Mouse (Mus musculus) c-Kit-positive CD71-positive TER-119-positive erythroid progenitor cells, embryonic 14.5 days (primary cell): Measurements from ENCODE around the gene Icos.

Experiments
- DNase-seq: peaks from one replicate; pipeline ENCODE4 v3.0.0-alpha.2; 2013; ENCODE audit warnings: low spot score

The Icos gene

DNA sequence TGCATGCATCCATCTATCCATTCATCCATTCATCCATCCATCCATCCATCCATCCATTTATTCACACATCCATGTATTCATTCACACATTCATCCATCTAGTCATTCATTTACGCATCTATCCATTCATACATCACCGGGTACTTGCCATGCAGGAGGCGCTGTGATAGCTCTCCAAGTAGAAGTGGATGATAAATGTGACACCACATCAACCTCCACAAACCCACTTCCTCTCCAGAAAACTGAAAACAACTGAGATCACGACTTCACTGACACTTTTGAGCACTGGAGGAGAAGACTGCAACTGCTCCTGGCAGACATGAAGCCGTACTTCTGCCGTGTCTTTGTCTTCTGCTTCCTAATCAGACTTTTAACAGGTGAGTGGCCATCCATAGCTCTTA lies at the start of gene Icos:
Gene Icos (plus strand): TSS at position 287 of the 400 bp plus-strand sequence.
- DNase-seq, result no peak

DNA sequence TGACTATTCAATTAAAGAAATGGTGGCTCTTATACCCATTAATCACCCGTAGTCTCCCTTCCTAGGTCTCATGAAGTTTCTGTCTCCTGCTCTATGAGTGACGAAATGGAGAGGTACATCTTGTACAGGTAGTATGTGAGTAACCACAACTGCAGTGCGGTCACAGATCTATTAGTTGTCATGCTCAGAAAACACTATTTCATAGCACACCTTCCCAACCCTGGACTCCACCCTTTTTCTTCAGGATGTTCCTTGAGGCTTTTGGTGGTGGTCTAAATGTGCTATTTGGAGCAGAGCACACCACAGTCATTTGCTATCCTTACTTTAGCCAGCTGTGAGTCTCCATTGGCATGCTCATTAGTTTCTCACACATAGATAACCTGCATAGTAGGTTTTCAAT lies 48.7 kb upstream of the Icos start:
- DNase-seq, result no peak

DNA sequence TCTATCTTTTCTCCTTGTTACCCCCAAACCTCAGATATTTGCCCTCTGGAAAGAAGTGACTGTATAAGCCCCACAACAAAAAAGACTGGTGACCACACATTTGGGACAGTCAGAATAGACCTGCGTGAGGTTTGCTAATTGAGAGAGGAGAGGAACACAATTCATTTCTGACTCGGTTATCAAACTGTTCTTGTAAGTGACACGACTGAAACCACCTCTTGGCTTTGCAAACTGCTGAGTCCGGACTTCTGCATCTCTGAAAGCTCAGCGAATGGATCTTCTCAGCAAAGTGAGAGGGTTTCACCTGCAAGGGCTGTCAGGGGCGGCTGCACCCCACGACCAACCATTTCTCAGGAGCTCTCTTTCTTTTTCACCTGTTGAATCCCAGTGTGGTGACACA lies 47.3 kb upstream of the Icos start:
- no peak for DNase-seq

DNA sequence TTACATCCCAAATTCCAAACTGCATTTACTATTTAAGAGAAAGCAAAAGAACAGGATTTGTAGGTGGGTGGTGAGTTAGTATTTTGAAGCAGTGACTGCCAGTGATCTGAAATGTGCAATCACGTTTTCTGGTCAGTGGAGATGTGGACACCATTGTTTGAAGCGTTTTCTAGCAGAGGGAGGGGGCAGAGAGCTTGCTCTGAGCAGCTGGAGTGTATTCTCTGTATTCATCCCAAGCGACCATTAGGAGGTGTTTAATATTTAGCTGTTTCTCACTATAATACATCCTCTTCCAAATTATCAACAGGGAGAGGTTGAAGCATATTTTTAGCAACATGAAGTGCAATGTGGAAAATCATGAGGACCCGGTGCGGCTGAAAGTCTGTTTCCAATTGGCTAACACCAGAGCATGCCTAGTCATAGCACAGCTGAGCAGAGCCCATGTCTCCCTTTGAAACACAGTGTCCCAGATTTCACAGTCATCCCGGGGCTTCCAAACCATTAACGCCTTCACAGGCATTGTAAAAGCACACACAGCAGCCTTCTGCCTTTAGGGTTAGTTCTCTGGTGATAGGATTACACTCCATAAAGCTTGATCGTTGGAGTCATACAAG lies 41.7 kb upstream of the Icos start:
- no peak for DNase-seq

DNA sequence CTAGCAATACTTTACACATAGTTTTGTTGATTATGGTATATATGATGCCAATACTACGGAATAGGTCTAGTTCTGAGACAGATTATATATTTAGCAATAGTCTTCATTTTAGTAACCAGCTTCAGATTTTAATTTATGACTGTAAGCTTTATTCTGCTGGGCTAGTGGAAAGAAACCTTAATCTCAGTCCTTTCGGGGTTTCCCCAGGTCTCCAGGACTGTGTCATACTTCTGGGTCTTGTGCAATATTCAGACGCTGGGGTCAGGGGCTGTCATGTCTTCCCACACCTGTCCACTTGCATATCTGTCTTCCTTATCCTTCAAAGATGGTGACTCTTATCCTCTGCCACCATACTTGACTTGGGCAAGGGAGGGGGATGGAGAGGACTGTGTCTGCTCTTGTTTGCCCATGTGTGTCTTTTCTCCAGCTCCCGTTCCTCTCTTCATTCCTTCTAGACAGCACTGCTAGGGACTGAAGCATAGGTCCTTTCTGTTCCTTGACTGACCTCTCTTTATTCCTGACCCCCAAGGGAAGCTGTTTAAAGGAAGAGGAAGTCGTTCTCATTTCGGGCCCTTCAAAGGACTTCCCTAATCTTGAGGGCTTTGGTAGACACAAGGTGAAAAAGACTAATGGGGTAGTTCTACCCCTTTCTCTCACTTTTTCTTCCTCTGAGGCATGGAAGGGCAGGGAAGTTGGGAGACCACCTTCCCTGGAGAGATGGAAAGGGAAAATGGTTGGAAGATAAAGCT lies 40.6 kb upstream of the Icos start:
- DNase-seq, result no peak

DNA sequence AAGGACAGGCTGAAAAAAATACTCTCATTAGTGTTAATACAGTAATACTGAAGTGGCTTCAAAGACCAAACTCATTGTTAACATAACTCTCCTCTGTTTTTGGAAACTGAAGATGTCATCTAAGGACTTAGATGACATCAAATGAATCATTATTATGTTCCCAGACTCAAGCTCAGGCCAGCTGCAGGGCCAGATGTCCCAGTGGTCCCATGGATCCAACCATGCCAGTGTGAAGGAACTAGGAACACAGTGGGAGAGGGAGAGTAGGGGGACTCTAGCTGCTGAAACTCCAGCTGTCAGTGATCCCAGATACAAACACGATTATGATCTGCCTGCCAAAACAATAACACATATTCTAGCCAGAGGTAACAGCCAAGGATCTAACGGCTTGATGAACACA lies 39.5 kb upstream of the Icos start:
- no peak for DNase-seq

DNA sequence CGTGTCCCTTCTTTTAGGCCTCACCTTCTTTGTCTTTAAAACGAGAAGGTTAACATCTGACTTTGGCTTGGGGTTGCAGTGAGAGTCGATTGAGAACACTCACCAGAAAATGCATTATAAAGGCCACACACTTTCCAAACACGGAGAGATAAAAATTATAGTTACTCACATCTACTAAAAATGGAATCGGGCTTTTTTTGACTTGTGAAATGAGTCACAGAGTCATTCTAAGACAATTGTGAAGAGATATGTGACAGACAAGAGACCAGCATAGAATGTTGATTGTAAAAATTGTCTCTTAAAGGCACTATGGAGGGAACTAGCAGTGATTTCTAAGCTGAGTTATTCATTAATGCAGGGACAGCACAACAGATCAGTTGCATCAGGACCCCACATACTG lies 38.8 kb upstream of the Icos start:
- no peak for DNase-seq

DNA sequence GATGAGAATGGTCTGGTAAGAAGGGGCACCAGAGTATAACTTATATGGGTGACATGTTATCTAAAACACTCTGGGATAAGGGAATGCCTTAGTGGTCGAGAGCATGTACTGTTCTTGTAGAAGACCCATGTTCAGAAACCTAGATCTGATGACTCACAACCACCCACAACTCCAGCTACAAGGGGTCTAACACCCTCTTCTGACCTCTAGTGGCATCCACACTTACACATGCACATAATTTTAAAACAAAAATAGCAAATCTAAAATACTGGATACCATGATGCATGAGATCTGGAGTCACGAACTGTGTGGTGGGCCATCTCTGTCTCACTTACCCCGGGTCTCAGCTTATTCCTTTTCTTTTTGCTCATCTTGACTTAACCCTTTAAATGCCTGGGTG lies 37.7 kb upstream of the Icos start:
- no peak for DNase-seq

DNA sequence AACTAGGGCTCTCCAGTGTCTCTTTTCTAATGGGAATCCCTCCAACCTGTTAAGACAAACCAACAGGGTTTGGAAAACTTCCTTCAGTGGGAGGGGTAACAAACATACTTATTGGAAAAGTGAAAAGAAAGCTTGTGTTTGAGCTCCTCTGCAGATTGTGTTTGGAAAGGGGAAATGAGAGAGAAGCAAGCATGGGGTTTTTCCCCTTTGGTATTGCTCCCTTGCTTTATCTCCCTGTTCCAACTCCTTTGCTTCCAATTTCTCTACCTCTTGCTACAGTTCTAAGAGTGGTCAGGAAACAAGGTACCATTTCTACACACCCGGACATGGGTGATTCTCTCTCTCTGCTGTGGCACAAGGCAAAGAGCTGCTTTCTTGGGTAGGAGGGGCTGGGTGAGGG lies 37.1 kb upstream of the Icos start:
- no peak for DNase-seq

DNA sequence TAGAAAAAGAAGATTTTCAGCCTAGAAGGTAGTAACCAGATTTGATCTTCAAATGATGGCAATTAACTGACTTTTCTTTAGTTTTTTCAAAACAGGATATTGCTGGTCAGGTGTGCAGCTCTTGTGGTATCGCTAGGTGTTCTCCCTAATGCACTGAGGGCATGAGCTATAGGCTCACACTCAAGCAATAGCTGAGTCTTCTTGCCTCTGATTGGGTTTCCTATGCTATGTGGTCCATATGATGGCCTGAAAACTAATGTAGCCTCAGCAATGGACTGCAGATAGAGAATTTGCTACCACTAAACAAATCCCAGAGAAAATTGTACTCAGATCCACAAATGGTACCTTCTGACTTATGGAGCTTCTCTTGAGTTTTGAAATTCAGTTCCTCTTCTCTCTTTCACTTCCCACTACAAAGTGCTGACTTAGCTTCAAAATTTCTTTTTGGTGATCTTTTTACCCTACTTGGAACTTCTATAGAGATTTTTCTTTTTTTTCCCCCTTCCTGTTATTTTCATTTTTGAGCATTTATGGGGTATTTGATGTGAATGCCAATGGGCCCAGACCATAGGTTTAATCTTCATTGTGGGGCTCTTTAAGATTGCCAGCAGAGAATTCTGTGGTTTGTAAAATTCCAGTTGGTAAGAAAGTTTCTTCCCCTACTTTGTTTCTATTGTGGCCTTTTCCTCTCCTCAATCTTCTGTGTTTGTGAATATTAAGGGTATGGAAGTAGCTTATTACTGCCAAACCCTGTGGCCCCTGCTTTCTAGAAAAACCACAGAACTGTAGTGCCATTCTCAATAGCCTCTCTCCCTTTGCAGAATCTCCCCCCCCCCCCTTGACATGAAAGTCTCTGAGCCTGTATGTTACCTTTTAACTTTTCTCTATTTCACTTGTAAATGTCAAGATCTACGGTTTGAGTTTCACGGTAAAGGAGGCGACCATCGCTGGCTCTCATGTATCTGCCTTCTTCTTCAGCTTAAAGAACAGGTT lies 36.4 kb upstream of the Icos start:
- DNase-seq, result no peak

DNA sequence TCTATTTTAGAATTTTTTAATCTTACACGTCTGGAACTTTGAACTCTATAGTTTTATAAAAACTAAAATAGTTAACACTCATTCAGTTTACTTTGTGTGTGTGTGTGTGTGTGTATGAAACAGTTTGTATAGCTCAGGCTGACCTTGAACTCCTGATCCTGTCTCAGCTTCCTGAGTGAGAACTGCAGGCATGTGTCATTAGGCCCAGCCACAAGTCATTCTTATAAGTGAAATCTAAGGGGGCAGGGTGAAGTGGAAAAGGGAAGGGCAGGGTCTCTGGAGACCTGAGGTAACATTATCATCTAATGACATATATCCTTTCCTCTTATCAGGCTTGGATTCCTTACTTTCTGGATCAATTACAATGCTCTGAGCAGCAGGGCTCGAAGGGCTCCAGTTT lies 34.8 kb upstream of the Icos start:
- DNase-seq, result no peak

DNA sequence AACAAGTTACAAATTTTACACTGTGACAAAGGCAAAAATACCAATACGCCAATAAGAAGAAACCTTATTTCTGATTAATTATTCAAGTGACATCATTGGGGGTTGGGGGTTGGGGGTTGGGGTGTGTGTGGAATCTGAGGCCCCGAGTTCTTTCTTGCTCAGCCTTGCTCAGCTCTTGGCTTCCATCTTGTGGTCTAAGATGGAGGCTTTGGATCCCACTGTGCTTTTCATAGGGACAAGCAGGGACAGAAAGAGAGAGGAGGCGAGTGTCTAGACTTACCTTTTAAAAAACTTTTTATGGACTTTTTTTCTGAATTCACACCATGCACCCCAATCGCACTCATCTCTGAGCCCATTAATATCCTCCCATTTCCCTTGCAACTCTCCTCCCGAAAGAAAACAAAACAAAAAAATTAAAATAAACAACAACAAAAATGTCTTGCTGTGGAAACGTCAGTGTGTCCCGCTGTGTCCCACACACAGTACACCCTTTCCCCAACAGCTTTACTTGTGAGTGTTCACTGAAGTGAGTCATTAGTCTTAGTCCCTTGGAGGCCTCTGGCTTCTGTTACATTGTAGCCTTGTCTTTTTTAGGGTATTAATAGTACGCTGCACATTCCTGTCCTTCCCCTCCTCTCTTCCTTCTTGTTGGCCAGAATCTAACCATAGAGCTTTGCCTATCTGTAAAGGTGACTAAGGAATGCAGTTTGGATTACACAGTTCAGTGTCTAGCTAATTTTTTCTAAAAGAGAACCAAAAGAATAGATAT lies 31.9 kb upstream of the Icos start:
- no peak for DNase-seq

DNA sequence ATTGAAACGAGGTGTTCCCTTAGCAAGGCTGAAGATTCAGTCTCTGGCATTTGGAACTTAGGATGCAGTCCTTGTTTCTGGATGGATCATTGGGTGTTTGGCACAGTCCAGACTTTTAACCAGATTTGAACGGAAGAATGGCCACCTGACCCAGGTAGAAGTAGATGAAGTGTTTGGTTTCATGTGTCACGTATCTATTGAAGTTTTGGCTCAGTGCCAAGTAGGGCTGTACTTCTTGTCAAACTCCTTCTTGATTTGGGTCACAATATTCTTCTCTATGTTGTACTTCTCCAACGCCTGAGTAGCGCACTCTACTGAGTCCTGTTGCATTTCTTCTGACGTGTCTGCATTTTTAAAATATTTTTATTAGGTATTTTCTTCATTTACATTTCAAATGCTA lies 29.6 kb upstream of the Icos start:
- no peak for DNase-seq

DNA sequence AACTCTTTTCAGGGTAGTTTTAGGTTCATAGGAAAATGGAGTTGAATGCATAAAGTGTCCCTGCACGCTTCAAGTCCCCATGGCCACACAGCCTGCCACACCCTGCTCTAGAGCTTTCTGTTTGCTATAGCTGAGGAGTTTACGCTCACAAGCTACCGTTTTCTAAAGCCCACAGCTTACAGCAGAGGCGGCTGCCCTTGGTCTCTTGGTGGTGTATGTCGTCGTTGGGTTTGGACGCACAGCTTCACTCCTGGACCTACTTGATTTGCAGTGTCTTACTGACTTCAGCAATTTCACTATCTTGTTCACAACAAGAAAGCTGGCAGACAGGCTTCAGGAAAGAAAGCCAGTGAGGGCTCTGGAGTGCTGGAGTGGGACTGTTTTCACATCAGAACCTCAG lies 24.8 kb upstream of the Icos start:
- DNase-seq, result no peak

DNA sequence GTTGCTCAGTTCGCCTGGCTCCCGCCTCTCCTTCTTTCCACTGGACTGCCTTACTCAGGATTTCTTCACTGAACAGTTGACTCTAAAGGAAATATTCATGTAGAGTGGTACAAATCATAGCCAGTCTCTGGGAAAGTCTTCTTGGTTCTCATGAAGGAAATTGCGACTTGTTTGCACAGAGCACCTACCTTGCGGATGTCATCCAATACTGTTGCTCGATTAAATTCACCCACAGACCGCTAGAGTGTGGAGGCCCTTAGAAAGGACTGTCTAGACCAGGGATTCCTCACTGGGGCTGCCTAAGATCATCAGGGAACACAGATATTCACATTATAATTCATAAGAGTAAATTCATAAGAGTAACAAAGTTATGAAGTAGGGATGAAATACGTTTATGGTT lies 24.0 kb upstream of the Icos start:
- DNase-seq, result no peak

DNA sequence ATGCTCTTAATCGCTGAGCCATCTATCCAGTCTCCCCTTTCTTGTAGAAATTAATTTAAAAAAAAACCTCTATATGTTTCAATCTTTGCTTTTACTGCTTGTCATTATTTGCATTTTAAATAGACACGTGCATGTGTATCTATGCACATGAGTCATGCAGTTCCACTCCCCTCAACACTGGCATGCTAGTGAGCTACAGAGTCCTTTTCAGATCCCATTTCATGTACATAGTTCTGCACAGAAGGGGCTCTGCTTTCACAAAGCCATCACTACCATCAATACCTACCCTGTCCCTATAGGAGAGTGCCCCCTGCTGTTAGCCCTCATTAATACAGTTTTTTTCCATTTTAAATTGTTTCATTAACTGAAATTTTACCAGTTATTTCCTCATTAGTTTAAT lies 23.0 kb upstream of the Icos start:
- no peak for DNase-seq

DNA sequence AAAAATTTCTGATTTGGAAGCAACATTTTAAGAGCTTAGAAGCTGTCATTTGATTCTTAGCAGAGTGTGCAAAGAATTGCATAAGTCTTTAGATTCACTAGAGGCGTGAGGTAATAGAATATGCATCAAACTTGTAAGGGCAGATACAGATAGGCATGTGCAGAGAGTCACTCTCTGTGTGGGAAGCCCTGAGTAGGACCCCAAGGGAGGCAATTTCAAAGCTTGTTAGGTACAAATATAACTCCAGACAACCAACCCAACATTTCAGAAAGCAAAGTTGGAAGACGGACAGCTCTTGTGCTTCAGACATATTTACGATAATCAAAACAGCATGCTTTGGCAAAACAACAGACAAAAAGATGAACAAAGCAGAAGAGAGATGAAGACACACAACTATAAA lies 22.5 kb upstream of the Icos start:
- DNase-seq, result no peak

DNA sequence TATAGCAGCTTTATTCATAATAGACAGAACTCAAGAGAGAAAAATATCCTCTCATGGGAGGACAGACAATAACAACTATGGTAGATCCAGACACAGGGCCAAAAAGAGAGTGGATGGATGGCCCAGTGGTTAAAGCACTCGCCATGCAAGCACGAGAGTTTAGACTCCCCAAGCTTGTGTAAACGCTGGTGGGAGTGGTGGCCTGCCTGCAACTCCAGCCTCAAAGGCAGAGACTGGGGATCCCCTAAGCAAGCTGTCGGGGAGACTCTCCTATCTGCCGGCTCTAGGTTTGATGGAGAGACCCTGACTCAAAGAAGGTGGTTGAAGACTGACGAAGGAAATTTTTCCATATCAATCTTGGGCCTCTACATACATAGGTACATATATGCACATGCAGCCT lies 21.5 kb upstream of the Icos start:
- DNase-seq, result no peak

DNA sequence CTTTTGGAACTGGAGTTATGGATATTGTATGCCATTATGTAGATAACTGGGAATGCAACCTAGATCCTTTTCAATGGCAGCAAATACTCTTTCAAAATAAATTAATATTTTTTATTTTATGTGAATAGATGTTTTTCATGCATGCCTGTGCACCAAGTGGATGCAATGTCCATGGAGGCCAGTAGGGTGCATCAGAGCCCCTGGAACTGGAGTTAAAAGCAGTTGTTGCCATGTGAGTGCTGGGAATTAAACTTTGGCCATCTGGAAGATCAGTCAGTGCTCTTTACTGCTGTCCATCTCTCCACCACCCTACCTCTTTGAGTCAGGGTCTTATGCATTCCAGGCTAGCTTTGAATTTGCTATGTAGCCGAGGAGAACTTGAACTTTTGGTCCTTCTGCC lies 19.4 kb upstream of the Icos start:
- DNase-seq, result no peak

DNA sequence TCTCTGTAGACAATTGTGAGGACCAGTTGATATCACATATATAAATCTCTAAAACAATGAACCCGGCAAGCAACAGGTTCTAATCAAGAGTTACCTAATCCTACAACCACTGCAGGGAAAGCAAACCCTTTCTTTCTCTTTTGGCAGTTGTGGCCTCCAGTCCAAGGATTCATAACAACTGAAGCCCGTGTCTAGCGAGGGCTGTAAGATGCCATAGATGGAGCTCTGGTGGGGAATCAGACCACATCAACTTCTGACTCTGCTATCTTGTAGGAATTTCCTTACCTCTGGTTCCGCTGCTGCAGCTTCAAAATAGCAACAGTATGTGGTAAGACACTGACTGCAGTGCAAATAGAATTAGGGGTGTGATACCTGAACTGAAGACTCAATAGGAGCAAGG lies 18.5 kb upstream of the Icos start:
- no peak for DNase-seq

DNA sequence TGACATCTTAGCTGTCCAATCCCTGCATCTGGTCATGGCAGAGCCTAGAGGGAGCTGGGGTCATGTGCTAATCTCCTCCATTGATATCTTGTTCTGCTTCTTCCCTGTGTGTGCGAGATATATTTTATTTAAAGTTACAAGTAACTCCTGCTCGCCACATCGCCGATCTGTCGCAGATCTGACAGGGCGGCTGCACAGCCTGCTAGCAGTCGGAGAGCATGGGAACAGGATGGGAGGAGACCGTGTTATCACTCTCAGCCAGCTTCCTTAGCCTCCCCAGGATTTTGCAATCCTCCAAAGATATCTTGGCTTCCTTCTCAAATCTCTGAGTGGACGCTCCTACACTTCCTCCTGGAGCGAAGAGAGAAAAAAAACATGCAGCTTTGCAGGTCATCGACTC lies 17.3 kb upstream of the Icos start:
- DNase-seq, result no peak

DNA sequence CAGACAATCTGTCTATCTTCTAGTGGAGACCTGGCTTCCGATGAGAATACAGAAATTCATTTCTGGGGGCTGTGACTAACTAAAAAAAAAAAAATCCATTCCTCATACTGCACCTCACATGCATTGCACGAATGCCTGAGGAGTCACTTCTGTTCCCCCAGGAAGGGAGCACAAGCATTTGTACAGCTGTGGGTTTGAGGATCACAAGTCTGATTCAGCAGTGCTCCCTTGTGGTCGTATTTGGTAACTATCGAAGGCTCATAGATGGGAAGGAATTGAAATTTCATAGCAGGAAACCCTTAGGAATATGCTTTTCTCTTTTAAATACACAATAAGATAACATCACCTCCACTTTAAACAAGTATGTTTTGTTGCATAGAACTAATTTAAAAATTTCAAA lies 16.6 kb upstream of the Icos start:
- DNase-seq, result no peak
